In the genomic region with DNA sequence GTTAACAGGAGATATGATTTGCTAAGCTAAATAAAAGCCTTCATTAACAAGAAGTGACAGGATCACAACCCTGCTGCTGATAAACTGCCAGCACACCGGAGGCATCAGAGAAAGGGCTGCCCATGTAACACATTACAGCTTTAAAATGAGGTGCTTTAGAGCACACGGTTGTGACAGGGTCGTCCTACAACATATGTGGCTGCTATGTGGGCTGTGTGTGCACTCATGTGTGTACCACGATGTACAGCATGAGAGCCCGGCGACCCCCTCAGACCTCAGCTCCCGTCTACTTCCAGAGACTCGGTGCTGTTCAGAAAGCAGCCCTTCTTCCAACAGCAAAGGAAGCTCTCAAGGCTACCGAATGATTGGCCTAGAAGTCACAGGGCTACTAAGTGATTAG, we compare ENCODE assay signal across 28 mouse cellular contexts. TPM values are rescaled to one million over a fixed set of nuclear protein-coding genes. Genes with fewer than 3 reads are reported as not detected.
DNase-seq lines count a peak whose midpoint lies in the region; ATAC-seq and TF ChIP-seq lines count a peak whose summit lies in the region.
"Had no signal": no experiment of that assay in that cellular context is flagged by ENCODE, and none has a peak within 500 bp of the region (broad histone marks: within the 10 kb centered on the region; RNA-seq: fewer than 3 reads in every experiment).

No protein-coding gene starts in this region.

- no peaks in the 10 kb centered on the region for H3K4me1 ChIP-seq in cerebellum, adult 2 months (ENCODE audit: control insufficient read depth, insufficient read depth, low read length)
- H3K4me1 ChIP-seq in hindbrain, embryonic 12.5 days = 0 out of 2 replicates have a peak, but pooled peaks cover 2% of the 10 kb centered on the region
- no peaks in the 10 kb centered on the region for H3K4me1 ChIP-seq in hindbrain, postnatal 0 days (ENCODE audit: insufficient read depth, low read length)
- H3K4me1 ChIP-seq in midbrain, embryonic 13.5 days (replicated peaks) = peaks cover 33% of the 10 kb centered on the region
- peaks cover 18% of the 10 kb centered on the region for H3K4me1 ChIP-seq in midbrain, embryonic 10.5 days
- H3K4me1 ChIP-seq: embryonic facial prominence, embryonic 13.5 days; heart, embryonic 13.5 days; limb, embryonic 13.5 days; lung, embryonic 15.5 days had no signal

- no peaks in the 10 kb centered on the region for H3K9me3 ChIP-seq in hindbrain, embryonic 12.5 days (replicated peaks)
- H3K9me3 ChIP-seq in hindbrain, postnatal 0 days (ENCODE audit: low read length) = no peaks in the 10 kb centered on the region
- H3K9me3 ChIP-seq in midbrain, embryonic 13.5 days = no peaks in the 10 kb centered on the region
- no peaks in the 10 kb centered on the region for H3K9me3 ChIP-seq in midbrain, embryonic 10.5 days (replicated peaks)
- H3K9me3 ChIP-seq: embryonic facial prominence, embryonic 13.5 days; heart, embryonic 13.5 days; limb, embryonic 13.5 days; lung, embryonic 15.5 days had no signal

- peak; percentile 17 to 22 for DNase-seq in cerebellum, postnatal 10 days
- no peak for DNase-seq in cerebellum, adult 2 months
- no peak for DNase-seq in hindbrain, postnatal 0 days (ENCODE audit: low spot score)
- no peak for DNase-seq in midbrain, embryonic 10.5 days (ENCODE audit: low spot score)
- peak; percentile 45 for DNase-seq in brain, embryonic 14.5 days (ENCODE audit: low read depth)
- no peak for DNase-seq in layer of hippocampus, adult 11-12 months (ENCODE audit: low spot score)
- DNase-seq: adrenal gland, postnatal 10 days; cerebellum, adult 11 months; cerebellum, adult 9-11 months; gastrocnemius, postnatal 10 days; heart, postnatal 10 days; kidney, adult 11 months; kidney, postnatal 14 days; right cerebral cortex, postnatal 14 days had no signal

- H3K9ac ChIP-seq in hindbrain, embryonic 12.5 days = no peak overlapping the region
- H3K9ac ChIP-seq in hindbrain, postnatal 0 days (replicated peaks; ENCODE audit: low read length) = no peak overlapping the region
- H3K9ac ChIP-seq in midbrain, embryonic 13.5 days (replicated peaks) = no peak overlapping the region
- H3K9ac ChIP-seq: embryonic facial prominence, embryonic 13.5 days; heart, embryonic 13.5 days; limb, embryonic 13.5 days; lung, embryonic 15.5 days had no signal

- no peak overlapping the region for H3K27ac ChIP-seq in cerebellum, adult 2 months (ENCODE audit: insufficient read depth, low read length)
- H3K27ac ChIP-seq in hindbrain, embryonic 12.5 days = peak overlapping the region; percentile 24; the same call in 1 of the 2 replicates
- H3K27ac ChIP-seq in hindbrain, postnatal 0 days = no peak overlapping the region
- no peak overlapping the region for H3K27ac ChIP-seq in midbrain, embryonic 13.5 days
- no peak overlapping the region for H3K27ac ChIP-seq in midbrain, embryonic 10.5 days (replicated peaks)
- H3K27ac ChIP-seq: embryonic facial prominence, embryonic 13.5 days; heart, embryonic 13.5 days; left cerebral cortex, adult 2 months; limb, embryonic 13.5 days; lung, embryonic 15.5 days had no signal

- ATAC-seq in hindbrain, embryonic 12.5 days (ENCODE audit: low FRiP score) = no peak
- ATAC-seq in hindbrain, postnatal 0 days = no peak
- ATAC-seq in midbrain, embryonic 13.5 days = peak; percentile 56; the same call in 1 of the 2 replicates
- ATAC-seq: inflammation-experienced regulatory T-cells, adult 6 months; Patski had no signal

- no peak overlapping the region for H3K4me3 ChIP-seq in cerebellum, adult 2 months (replicated peaks; ENCODE audit: insufficient read depth, low read depth, low read length)
- H3K4me3 ChIP-seq in hindbrain, embryonic 12.5 days = no peak overlapping the region
- H3K4me3 ChIP-seq in hindbrain, postnatal 0 days (ENCODE audit: low read length) = no peak overlapping the region
- H3K4me3 ChIP-seq in midbrain, embryonic 13.5 days (replicated peaks) = no peak overlapping the region
- H3K4me3 ChIP-seq in midbrain, embryonic 10.5 days = no peak overlapping the region
- H3K4me3 ChIP-seq: embryonic facial prominence, embryonic 13.5 days; heart, embryonic 13.5 days; left cerebral cortex, adult 2 months; limb, embryonic 13.5 days; lung, embryonic 15.5 days had no signal

- TF ChIP-seq POLR2A in cerebellum, adult 2 months (IDR thresholded peaks at IDR 0.05; ENCODE audit: borderline replicate concordance, insufficient read depth, low read length) = no peak
- no peak for TF ChIP-seq POLR2A in brain, embryonic 14.5 days (IDR thresholded peaks at IDR 0.05; ENCODE audit: borderline replicate concordance, extremely low read depth, insufficient read depth, insufficient read length, poor library complexity, severe bottlenecking)

- 60% methylated on average over 9 of the region's 9 CpGs for WGBS in cerebellum, adult 2 months
- WGBS in hindbrain, embryonic 12.5 days = 73% methylated on average over 9 of the region's 9 CpGs
- 58% methylated on average over 9 of the region's 9 CpGs for WGBS in hindbrain, postnatal 0 days
- WGBS in midbrain, embryonic 13.5 days = 75% methylated on average over 9 of the region's 9 CpGs
- WGBS in midbrain, embryonic 10.5 days = 87% methylated on average over 9 of the region's 9 CpGs

- no peak overlapping the region for H3K4me2 ChIP-seq in hindbrain, embryonic 12.5 days (replicated peaks)
- H3K4me2 ChIP-seq in hindbrain, postnatal 0 days (ENCODE audit: low read depth, low read length) = no peak overlapping the region
- H3K4me2 ChIP-seq in midbrain, embryonic 13.5 days (replicated peaks) = no peak overlapping the region
- H3K4me2 ChIP-seq: embryonic facial prominence, embryonic 13.5 days; heart, embryonic 13.5 days; limb, embryonic 13.5 days; liver, embryonic 11.5 days; lung, embryonic 15.5 days had no signal

- TF ChIP-seq CTCF in cerebellum, adult 2 months (IDR thresholded peaks at IDR 0.05; ENCODE audit: borderline replicate concordance, insufficient read depth, low read depth, low read length) = no peak
- no peak for TF ChIP-seq CTCF in hindbrain, postnatal 0 days (IDR thresholded peaks at IDR 0.05; ENCODE audit: low read depth)
- no peak for TF ChIP-seq CTCF in brain, embryonic 14.5 days (IDR thresholded peaks at IDR 0.05; ENCODE audit: borderline replicate concordance, extremely low read depth, insufficient read depth, insufficient read length)

- 0 out of 2 replicates have a peak, but pooled peaks cover 3% of the 10 kb centered on the region for H3K36me3 ChIP-seq in hindbrain, embryonic 12.5 days
- no peaks in the 10 kb centered on the region for H3K36me3 ChIP-seq in hindbrain, postnatal 0 days (ENCODE audit: insufficient read depth, low read length)
- H3K36me3 ChIP-seq in midbrain, embryonic 13.5 days = peaks cover 4% of the 10 kb centered on the region; the same call in 1 of the 2 replicates
- H3K36me3 ChIP-seq in midbrain, embryonic 10.5 days = peaks cover 6% of the 10 kb centered on the region
- H3K36me3 ChIP-seq: embryonic facial prominence, embryonic 13.5 days; heart, embryonic 13.5 days; limb, embryonic 13.5 days; lung, embryonic 15.5 days had no signal

- no peaks in the 10 kb centered on the region for H3K27me3 ChIP-seq in cerebellum, adult 2 months (ENCODE audit: control insufficient read depth, insufficient read depth, low read length)
- no peaks in the 10 kb centered on the region for H3K27me3 ChIP-seq in hindbrain, embryonic 12.5 days
- H3K27me3 ChIP-seq in hindbrain, postnatal 0 days (ENCODE audit: insufficient read depth, low read length) = no peaks in the 10 kb centered on the region
- H3K27me3 ChIP-seq in midbrain, embryonic 13.5 days = no peaks in the 10 kb centered on the region
- H3K27me3 ChIP-seq in midbrain, embryonic 10.5 days (ENCODE audit: low read depth, poor library complexity, severe bottlenecking) = no peaks in the 10 kb centered on the region
- H3K27me3 ChIP-seq: CH12.LX; embryonic facial prominence, embryonic 13.5 days; heart, embryonic 13.5 days; limb, embryonic 13.5 days; lung, embryonic 15.5 days; Patski had no signal

RNA-seq across cellular contexts. Expression of a gene that starts 47.4 kb away (rescaled TPM):
- 35.9 and 39.6 TPM in 2 replicates for polyA plus RNA-seq in cerebellum, adult 2 months (2012; rRNA removed)
- polyA plus RNA-seq in hindbrain, embryonic 12.5 days (2016; fragmentation: Nextera tagmentation; extraction: Ambion mirVana) = 102 and 110 TPM in 2 replicates
- 72.0 and 93.5 TPM in 2 replicates for total RNA-seq in hindbrain, postnatal 0 days (2014; rRNA removed)
- polyA plus RNA-seq in hindbrain, postnatal 0 days (2015; fragmentation: Nextera tagmentation; extraction: Ambion mirVana) = 97.0 and 100 TPM in 2 replicates
- polyA plus RNA-seq in midbrain, embryonic 13.5 days (2015; fragmentation: Nextera tagmentation; extraction: Ambion mirVana) = 128 and 135 TPM in 2 replicates
- 39.7 and 56.0 TPM in 2 replicates for polyA plus RNA-seq in midbrain, embryonic 10.5 days (2016; fragmentation: Nextera tagmentation; extraction: Ambion mirVana)
- polyA plus RNA-seq in brain, embryonic 14.5 days (2012; rRNA removed) = 82.0 and 104 TPM in 2 replicates
- total RNA-seq: CH12.LX; hematopoietic stem cell, adult 5-6 weeks; megakaryocyte progenitor cell, adult 5-6 weeks; MEL had no signal
- polyA plus RNA-seq: Patski had no signal

Comparison
In these comparisons a context has a peak if more than half of its experiments do, and no peak if none do; other contexts are left out.
1. DNase-seq: peak in cerebellum, postnatal 10 days (2 of 2) and brain, embryonic 14.5 days (single experiment); none in cerebellum, adult 2 months (0 of 2), hindbrain, postnatal 0 days (single experiment), midbrain, embryonic 10.5 days (single experiment) and layer of hippocampus, adult 11-12 months (single experiment).